Mouse (Mus musculus): ENCODE data around the gene Gpr87.
"Not testable (repeated sequence)": the region's sequence is repeated elsewhere in the genome, so short reads cannot be mapped to it uniquely, and the experiment has no call there.

The Gpr87 gene

DNA sequence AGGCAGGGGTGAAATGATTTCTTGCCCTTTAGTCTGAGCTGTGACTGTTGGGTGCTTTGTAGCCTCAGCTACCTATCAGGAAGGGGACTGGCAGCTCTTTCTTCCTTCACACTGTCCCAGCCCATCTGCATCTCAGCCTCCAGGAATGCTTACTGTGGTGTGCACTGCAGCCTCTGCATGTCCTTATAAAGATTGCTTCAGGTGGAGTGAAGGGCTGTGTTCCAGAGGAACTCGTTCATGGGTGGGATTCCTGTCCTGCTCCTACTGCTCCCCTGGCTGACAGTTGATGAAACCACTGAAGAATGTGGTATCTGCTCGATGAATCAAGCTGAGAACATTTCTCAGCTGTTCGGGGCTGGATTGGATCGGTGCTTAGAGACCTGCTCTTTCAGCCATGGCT lies 7.6 kb downstream of the Gpr87 start:
- no peak for DNase-seq (ENCODE audit: low read depth)

DNA sequence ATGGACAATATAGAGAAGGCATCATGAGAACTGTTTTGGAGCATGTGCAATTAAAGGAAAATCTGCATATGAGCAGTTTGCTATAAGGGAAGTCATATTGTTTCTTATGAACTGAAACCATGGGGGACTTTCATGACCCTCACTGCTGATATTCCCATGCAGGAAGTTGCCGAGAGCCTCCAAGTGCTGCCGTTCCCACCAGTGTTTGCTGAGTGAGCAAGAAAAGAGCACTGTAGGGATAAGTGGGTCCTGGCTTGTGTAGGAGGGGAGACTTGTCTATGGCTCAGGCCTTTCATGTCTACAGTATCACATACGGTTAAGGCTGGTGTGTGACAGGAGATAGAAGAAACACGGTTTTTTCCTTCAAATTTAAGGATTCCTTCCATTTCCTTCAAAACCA lies 9.2 kb downstream of the Gpr87 start:
- no peak for DNase-seq (ENCODE audit: low read depth)

DNA sequence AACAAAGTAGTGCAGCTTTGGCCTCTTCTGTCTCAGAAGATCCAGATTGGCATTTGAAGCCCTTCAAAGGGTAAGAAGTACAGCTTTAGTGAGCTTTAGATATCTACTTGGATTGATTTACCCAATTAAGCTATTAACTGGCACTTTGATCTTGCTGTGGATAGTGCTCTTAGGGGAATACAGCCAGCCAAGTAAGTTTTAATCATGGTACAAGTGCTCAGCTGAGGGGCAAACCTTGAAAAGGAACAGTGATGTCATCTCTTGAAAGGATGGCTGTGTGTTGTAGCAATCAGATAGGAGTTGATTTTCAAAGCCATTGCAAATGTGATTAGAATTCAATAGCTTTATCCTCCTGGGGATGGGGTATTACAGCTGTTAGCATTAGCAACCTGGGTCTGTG lies 12.8 kb downstream of the Gpr87 start:
- no peak for DNase-seq (ENCODE audit: low read depth)

DNA sequence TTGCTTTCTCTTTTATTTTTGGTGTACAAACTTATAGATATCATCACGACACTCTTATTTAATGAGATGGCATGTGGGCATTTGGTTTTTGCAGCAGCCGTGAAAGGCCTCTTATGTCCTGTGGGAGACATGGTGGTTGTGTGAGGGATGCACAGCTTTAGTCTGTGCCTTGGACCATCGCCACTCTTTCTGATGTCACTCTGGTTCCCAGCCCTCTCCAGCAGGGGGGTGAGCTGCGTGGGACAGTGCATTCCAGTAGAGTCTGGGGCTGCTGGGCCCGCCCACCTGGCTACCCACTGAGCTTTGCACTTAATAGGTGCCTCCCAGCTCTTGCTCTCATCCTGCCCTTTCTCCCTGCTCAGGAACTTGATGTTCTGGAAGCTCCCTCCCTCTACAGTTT lies 13.8 kb downstream of the Gpr87 start:
- no peak for DNase-seq (ENCODE audit: low read depth)

DNA sequence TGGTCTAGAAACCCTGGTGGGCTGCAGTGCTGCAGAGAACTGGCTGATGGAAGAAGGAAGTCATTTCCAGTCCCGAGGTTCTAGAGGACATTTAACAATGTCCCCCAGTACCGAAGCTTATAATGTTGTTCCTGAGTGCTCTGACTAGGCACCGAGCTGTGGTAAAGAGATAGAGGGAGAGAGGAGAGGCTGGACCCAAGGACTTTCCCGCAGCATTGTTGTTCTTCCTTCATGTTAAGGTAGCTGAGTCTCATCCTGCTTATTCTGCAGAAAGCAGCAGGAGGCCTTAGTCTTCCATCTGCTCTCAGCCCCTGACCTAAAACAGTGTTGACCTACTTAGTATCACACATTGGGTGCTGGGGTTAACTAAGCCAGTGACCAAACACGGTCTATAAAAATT lies 18.0 kb downstream of the Gpr87 start:
- no peak for DNase-seq (ENCODE audit: low read depth)

DNA sequence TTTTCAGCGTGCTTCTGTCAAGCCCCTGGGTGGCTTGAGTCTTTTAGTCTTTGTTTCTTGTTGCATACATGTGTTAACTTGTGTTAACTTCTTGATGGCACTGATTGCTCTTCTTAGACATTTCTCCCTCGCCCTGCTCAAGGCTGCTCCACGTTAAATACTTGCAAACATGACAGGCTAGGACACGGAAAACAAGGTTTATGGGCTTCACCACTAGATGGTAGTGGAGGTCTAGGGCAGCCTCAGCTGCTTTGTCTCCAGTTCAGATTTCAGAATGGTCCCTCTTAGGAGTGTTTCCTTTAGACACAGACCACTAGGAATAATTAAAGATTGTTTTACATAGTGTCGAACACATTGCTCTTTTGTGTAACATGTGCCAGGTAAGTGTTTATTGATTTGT lies 19.7 kb downstream of the Gpr87 start:
- no peak for DNase-seq (ENCODE audit: low read depth)

DNA sequence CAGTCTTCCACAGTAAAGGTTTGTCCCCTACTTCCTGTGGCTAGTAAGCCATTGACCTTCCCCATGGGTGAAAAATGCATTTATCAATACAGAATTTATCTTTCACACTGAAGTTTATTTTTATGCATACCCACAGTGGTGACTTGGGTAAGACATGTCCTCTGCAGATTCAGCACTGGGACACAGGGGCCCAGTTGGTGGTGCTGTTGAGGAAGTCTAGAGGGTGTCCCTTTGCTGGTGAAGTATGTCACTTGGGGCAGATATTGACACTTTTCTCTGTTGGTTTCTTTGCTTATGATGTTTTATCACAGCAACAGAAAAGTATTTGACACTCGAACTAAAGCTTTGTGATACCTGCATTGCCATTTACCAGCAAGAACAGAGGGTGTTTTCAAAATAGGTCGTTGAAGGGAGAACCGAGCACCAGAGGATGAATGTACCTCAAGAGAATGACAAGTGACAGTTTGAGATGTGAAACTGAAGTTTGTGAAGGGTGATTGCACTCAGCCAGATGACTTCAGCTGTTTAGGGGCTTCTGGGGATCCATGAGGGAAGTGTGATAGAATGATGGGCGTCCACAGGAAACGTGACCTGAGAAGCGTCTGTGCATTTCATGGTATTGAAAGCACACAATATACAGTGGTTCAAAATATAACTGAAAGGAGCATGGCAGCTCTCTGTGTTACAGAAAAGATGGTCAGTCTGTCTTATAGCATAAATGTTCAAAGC lies 20.3 kb downstream of the Gpr87 start:
- no peak for DNase-seq (ENCODE audit: low read depth)

DNA sequence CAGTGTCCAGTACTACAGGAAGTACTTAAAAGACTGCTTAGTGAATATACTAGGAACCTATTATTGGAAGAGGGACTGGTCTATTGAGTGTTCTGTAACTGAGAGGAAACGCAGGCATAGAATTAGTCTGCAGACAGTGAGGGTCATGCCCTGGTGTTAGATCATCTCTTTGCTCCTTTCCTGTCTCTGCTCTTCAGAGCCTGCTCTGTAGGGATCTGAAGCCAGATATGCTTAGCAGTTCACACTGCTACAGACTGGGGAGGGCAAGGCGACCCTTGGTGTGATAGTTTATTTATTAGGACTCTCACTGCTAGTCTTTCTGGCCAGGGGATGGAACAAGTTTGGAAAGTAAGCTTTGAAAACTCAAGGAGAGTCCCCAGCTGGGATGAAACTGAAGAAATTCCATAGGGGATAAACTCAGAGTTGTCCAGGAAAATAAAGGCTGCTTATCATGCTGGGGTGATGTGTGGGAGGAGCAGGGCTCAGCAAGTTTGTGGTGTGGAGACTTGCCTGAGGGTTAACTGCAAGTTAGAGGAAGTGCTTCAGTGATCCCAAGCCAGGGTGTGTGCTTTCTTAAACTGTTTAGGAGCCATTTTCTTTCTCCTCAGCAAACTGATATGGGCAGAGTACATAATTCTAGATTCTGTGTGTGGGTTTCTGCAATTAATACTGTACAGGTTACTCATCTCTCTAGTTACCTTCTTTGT lies 24.8 kb downstream of the Gpr87 start:
- no peak for DNase-seq (ENCODE audit: low read depth)

DNA sequence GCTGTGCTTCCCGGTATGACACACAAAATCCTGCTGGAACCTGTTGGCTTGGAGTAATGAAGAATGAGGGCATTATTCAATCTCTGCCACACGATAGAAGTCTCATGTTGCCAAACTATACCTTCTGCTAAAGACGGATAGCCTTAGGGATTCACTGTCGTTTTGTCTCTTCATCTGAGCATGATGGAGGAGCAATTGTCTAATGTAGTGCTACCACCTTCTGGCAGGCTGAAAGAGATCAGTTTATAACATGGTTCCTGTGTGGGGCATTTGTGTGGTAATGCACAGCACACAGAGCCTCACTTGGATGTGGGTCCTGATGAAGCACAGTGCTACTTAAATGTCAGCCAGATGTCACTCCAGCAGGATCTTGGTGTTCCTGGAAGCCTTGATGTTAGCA lies 25.7 kb downstream of the Gpr87 start:
- DNase-seq (ENCODE audit: low read depth): no peak

DNA sequence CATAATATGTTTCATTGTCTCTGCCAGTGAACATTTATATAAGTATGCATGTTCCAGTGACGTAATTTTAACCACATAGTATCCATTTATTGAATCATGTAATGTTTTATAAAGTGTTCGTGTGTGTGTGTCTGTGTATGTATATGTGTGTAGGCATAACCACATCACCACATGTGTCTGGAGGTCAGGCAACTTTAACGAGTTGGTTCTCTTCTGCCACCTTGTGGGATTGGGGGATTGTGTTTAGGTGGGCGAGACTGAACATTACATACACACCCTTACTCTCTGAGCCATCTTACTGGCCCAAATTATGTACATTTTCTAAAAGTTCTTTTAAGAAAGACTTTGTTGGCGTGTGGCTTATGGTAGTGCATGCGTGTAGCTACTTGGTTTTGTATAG lies 26.4 kb downstream of the Gpr87 start:
- no peak for DNase-seq (ENCODE audit: low read depth)

DNA sequence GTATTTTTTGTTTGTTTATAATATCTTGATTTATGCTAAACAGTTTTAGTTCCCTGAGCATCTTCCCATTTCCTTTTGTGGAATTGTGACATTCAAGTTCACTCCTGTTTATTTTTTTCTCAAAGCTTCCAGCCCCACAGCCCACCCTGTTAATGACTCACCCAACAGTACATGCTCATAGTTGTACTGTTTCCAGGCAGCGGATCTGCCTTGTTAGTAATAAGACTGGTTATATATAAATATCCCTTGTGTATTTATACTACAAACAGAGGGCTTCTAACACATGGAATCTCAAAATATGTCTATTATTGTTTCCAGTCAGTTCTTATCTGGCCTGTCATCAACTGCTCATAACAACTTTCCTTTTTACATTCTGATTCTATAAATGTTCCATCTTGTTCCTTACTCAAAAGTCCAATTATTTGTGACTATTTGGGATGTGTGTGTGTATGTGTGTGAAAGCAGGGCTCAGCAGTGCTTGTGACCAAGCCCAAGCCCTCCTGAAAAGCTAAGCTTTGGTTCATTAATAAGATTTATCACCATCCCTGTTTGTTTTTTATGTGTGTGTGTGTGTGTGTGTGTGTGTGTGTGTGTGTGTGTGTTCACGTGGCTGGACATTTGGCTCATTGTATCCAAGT lies 27.4 kb downstream of the Gpr87 start:
- no peak for DNase-seq (ENCODE audit: low read depth)

DNA sequence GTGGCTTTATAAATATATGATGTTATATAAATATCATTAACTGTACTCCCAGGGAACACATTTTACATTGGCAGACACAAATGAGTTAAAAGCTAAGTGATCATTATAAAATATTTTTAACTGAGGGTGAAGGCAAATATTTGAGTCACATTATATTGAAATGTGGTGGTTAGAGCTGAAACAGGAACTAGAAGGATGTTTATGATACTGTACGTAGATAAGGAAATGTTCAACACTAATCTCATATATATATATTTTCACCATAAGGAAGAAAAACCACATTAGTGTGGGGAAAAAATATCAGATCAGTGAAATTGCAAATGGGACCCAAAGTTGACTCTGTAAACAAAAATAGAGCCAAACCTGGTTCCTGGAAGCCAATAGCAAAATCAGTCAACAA lies 34.4 kb downstream of the Gpr87 start:
- no peak for DNase-seq (ENCODE audit: low read depth)

DNA sequence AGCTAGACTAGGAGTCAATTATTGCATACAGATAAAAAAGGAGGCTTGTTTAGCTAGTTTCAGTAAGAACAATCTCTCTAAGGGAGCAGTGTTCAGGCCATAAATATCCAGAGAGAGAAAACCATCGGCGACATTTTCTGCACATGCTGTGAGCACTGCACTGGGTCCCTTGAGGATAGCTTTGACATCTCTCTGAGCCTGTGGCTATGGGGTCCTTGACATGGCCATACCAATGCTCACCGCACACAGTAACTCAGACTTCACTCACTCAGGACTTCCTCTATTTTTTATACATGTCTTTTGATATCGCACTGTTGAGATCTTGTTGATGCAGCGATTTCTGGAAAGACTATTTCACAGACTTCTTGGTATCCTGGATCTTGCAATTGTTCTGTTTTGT lies 37.9 kb downstream of the Gpr87 start:
- DNase-seq (ENCODE audit: low read depth): no peak

DNA sequence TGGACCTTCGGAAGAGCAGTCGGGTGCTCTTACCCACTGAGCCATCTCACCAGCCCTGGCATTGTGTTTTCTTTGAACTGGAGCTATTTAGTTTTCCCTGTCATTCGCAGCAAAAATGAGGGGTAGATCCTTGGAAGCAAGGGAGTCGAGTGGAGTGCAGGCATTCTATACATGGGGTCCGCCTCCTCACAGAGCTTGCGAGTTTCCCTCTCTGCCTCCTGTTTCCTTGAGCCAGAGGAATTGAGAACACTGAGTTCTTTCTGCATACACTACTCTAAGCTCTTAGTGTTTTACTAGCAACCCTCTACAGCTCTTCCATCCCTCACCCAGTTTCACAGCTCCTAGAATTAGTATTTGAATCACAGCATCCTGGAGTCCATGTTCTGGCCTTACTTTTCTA lies 39.5 kb downstream of the Gpr87 start:
- no peak for DNase-seq (ENCODE audit: low read depth)

DNA sequence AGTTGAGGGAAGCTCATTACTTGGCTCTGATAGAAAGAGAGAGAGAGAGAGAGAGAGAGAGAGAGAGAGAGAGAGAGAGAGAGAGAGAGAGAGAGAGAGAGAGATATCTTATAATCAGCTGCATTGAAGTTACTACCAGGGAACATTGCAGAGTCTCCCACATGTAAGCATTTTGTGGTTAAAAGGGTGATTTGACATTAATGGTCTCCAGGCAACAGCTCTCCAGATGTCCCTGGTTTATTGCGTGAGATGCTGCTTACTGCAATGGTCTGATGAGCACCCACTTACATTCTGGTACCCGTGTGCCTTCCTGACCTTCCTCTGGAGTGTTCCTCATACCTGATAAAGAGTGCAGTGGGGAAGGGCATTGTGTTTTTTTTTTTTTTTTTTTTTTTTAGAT lies 40.0 kb downstream of the Gpr87 start:
- no peak for DNase-seq (ENCODE audit: low read depth)

DNA sequence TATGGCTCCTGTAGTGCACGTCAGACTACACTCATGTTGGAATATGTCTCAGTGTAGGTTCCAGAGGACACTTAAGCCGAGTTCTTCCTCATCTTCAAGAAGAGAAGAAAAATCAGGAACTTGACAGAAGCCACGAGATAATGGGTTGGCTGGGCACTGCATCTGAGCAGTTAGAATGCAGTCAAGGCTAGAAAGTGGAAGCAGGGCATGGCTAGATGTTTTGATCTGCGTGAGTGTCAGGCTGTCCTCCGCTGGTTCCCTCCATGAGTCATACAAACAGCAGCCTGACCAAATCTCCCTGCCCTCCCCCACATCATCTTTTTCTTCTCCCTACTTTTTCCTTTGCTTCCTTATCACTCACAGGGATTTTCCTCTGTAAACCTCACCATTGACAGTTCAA lies 41.5 kb downstream of the Gpr87 start, which contains the start of gene P2ry14:
P2ry14 (minus strand) TSS at position 195 of the 400 bp plus-strand sequence.
- DNase-seq (ENCODE audit: low read depth): peak; percentile 41

DNA sequence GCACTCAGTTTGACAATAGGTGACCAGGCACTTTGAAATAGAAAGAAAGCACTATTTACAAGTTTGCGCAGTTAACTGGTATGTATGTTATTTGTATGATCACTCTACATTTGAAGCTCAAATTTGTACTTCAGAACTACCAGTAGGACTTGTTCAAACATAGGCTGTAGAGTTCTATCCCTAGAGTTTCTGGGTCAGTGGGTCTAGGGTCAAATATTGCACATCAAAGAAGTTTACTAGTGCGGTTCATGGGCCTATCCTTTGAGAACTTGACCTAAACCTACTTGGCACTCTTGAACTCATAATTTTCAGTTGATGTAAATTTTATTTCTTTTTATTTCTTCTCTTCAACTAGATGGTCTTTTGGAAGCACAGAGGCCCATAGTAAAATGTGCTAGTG lies 44.3 kb downstream of the Gpr87 start:
- DNase-seq (ENCODE audit: low read depth): no peak

DNA sequence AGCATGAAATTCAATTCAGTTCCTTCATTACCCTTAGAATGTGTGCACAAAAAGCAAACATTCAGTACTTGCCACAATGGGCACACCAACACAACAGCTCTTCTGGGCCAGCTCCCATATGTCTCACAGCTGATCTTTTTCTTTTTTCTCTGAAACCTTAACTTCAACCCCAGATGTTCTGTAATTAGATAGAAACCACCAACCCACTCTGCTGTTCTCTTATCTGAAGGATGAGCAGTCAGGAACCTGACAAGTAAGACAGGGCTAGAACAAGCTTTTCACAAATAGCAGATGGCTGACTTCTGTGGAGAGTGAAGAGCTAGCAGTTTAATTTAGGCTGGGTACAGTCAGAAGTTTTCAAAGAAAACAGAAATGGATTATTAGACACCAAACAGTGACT lies 45.3 kb downstream of the Gpr87 start:
- DNase-seq (ENCODE audit: low read depth): no peak

DNA sequence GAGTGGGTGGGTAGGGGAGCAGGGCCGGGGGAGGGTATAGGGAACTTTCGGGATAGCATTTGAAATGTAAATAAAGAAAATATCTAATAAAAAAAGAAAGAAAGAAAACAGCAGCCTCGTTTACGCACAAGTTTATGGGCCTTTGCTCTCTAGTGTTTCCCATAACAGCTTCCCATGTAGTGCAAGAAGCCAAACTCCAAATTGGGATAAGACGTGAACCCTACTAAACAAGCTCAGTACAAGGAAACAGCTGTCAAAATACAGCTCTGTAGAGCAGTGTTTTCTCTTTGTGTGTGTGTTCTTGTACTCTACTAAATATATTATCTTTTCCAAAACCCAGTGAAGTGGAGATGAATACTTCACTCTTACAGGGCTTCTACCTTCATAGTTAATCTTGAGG lies 49.7 kb downstream of the Gpr87 start:
- no peak for DNase-seq (ENCODE audit: low read depth)

DNA sequence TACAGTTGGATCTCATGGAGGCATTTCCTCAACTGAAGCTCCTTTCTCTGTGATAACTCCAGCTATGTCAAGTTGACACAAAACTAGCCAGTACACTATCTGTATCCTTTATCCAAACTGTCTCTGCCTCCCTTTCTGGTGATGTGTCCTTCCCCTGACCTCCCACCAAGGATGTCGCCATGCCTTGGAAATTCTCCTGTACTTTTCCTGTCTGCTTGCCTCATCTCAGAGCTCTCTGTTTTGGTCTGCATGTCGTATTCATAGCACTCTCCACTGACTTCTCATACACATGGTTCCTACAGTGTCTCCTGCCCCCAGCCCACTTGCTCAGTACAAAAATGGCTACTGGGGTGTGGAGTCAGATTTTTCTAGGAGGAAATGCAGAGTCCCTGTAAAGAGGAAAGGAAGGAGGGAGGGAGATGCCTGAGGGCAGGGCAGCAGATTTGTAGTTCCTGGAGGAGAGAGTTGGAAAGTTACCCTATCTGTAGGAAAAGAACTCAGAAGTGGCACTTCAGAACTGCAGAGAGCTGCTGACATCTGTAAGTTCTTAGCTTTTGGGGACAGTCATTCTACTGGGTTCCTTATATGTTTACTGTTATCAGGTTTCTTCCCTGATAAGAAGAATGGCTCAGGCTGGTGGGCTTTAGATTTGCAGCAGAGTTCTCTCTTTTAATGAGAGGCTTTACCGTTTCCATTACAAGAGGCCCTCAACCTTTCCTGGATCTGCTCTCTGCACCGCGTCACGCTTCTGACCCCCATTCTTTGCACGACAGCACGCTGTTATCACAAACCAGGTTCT lies 53.2 kb downstream of the Gpr87 start:
- no peak for DNase-seq (ENCODE audit: low read depth)

DNA sequence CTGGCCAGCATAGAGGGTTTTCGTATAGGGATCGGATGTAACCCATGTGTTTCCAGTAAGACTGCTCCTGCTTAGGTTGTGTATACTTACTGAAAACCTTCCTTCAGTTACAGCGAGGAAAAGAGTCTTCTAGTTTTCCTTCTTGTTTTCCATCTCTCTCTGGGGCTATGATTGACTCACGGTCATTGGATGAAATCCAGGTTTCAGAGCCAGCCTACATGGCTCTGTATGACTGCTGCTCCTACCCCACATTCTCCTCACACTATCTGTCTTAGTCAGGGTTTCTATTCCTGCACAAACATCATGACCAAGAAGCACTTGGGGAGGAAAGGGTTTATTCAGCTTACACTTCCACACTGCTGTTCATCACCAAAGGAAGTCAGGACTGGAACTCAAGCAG lies 54.0 kb downstream of the Gpr87 start:
- DNase-seq (ENCODE audit: low read depth): not testable (repeated sequence)

DNA sequence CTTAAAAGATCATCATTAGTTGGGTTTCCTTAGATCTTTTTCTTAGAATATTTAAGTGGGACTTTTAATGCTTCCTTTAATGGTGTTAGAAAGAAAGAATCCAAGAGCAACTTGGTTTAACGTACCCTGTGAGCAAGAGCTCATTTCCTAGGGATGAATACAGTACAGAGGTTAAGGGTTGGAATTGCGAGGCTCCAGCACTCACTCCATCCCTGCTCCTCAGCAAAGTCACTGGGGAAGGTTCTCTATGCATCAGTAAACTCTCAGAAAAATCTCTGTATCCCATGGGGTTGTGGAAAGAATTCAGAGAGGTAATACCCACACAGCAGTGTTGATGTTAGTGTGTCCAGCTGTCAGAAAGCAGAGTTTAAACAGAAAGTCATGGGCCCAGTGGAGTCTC lies 54.8 kb downstream of the Gpr87 start:
- DNase-seq (ENCODE audit: low read depth): no peak

DNA sequence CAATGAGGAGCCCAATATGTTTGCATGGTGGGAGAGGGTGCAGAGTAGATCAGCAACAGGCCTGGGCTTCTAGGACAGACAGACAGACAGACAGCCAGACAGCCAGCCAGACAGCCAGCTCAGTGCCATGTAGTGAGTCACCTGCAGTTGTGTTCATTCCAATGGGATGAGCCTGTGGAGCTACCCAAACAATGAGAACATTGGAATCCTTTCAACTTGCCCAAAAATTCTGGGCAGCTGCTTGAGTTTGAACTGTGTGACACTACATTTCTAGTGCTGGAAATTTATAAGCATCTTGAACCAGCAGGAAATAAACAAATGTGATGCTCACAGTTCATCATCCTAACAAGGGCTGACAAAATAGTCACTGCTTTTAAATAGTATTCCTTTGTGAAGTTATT lies 55.3 kb downstream of the Gpr87 start:
- no peak for DNase-seq (ENCODE audit: low read depth)

Data from c-Kit-positive CD71-negative TER-119-negative erythroid progenitor cells, embryonic 14.5 days (primary cell).